Mouse (Mus musculus) testis, postnatal 14 days (tissue): ENCODE measurements around the gene Btbd35f27.
"Not testable (repeated sequence)": the region's sequence is repeated elsewhere in the genome, so short reads cannot be mapped to it uniquely, and the experiment has no call there.

Experiments
- DNase-seq: peaks from one replicate; pipeline ENCODE4 v3.0.0; 2021; ENCODE audit warnings: low spot score

Btbd35f27 gene

DNA sequence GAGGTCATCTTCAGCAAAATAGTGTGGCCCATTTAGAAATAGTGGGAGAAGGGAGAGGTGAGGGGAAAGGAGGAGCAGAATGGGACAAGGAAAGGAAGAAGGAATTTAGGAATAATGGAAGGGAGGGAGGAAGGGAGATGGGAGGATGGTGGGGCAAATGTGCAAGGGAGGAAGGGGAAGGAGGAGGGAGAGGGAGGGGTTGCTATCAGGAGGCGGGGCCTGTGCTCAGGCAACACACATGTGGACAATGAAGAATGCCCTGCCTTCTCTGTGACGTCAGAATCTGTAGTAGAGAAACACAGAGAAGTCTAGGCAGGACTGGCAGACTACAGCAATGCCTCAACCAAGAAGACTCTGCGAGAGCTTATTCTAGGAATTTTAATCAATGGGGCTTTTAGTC lies at the start of gene Btbd35f27:
Gene Btbd35f27, plus strand, starts transcription at position 301 of the 400 bp plus-strand sequence.
- DNase-seq: not testable (repeated sequence)
